In the genomic region with DNA sequence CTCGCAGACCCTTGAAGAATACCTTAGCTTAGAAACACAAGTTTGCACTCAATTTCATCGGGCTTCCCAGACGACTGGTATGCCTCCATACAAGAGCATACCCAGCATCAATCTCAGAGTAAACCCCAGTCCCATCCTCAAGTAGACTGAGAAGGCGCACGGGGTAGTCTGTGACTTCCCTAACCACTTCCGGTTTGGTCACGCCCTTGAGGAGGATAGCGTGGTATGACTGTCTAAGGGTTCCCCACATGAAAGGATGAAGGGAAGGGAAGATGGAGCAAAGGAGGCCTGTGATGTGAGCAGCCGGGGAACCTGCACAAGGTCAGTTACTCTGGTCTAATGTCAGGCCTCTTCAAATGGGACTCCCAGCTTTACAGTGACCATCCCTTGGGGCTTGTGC, we compare ENCODE assay signal across 15 mouse cellular contexts. TPM values are rescaled to one million over a fixed set of nuclear protein-coding genes. Genes with fewer than 3 reads are reported as not detected.
DNase-seq lines count a peak whose midpoint lies in the region; ATAC-seq lines count a peak whose summit lies in the region.
"Had no signal": no experiment of that assay in that cellular context is flagged by ENCODE, and none has a peak within 500 bp of the region (broad histone marks: within the 10 kb centered on the region; RNA-seq: fewer than 3 reads in every experiment).

No protein-coding gene starts in this region.

- no peaks in the 10 kb centered on the region for H3K9me3 ChIP-seq in forebrain, embryonic 14.5 days (replicated peaks; ENCODE audit: control insufficient read depth, low read length)
- H3K9me3 ChIP-seq: embryonic facial prominence, embryonic 12.5 days; forebrain, embryonic 10.5 days; heart, embryonic 10.5 days; limb, embryonic 10.5 days had no signal

- H3K9ac ChIP-seq in forebrain, embryonic 14.5 days (ENCODE audit: low read length), result no peak overlapping the region; the same call in 1 of the 2 replicates
- H3K9ac ChIP-seq: embryonic facial prominence, embryonic 12.5 days had no signal

- H3K4me3 ChIP-seq in forebrain, embryonic 14.5 days (ENCODE audit: low read depth, low read length), result no peak overlapping the region
- H3K4me3 ChIP-seq: embryonic facial prominence, embryonic 12.5 days; forebrain, embryonic 10.5 days; heart, embryonic 10.5 days; limb, embryonic 10.5 days had no signal

- H3K4me2 ChIP-seq in forebrain, embryonic 14.5 days (ENCODE audit: low read length), result no peak overlapping the region
- H3K4me2 ChIP-seq: embryonic facial prominence, embryonic 12.5 days had no signal

- WGBS in forebrain, embryonic 14.5 days, result 90% methylated on average over 9 of the region's 9 CpGs

- no peak overlapping the region for H3K27ac ChIP-seq in forebrain, embryonic 14.5 days (ENCODE audit: low read depth, low read length)
- H3K27ac ChIP-seq: embryonic facial prominence, embryonic 12.5 days; forebrain, embryonic 10.5 days; heart, embryonic 10.5 days; limb, embryonic 10.5 days had no signal

- H3K4me1 ChIP-seq in forebrain, embryonic 14.5 days (ENCODE audit: control insufficient read depth, insufficient read depth, low read length), result peaks cover 15% of the 10 kb centered on the region

- H3K27me3 ChIP-seq in forebrain, embryonic 14.5 days (replicated peaks; ENCODE audit: control insufficient read depth, insufficient read depth, low read length), result no peaks in the 10 kb centered on the region
- H3K27me3 ChIP-seq: embryonic facial prominence, embryonic 12.5 days had no signal

- H3K36me3 ChIP-seq in forebrain, embryonic 14.5 days (ENCODE audit: control insufficient read depth, insufficient read depth, low read length), result peaks cover 15% of the 10 kb centered on the region; the same call in 1 of the 2 replicates

- ATAC-seq in granulocyte monocyte progenitor cell, adult 5-6 weeks (replicated peaks; ENCODE audit: poor library complexity, severe bottlenecking), result peak; percentile 42
- ATAC-seq in neutrophil, adult 5-6 weeks (ENCODE audit: extremely low read depth, insufficient number of reproducible peaks, low FRiP score, poor library complexity, severe bottlenecking), result peak; percentile 31
- no peak for ATAC-seq in forebrain, embryonic 14.5 days

- peak; percentile 43 for DNase-seq in 416B (ENCODE audit: low read depth)
- peak; percentile 84 for DNase-seq in CD4-positive, CD25-positive, alpha-beta regulatory T cell, adult 2 months (ENCODE audit: low read depth, low spot score)
- DNase-seq in embryo, embryonic 9.5 days (ENCODE audit: extremely low spot score), result no peak
- no peak for DNase-seq in forebrain, embryonic 14.5 days (ENCODE audit: low spot score)
- no peak for DNase-seq in kidney, postnatal 25 days
- DNase-seq: cerebellum, adult 9-10 months; heart, postnatal 36 days; midbrain, embryonic 14.5 days; right cerebral cortex, postnatal 4 days had no signal

RNA-seq across cellular contexts. Expression of a gene that starts 2.7 kb away (rescaled TPM):
- total RNA-seq in granulocyte monocyte progenitor cell, adult 5-6 weeks (2014; fragmentation: Nextera tagmentation), result 55.0 and 74.2 TPM in 2 replicates
- total RNA-seq in granulocyte monocyte progenitor cell, adult 5-6 weeks (2017), result 41.3 and 50.3 TPM in 2 replicates
- total RNA-seq in neutrophil, adult 5-6 weeks (2017), result 78.6 and 82.3 TPM in 2 replicates
- 35.0 and 36.0 TPM in 2 replicates for polyA plus RNA-seq in forebrain, embryonic 14.5 days (2014; fragmentation: Nextera tagmentation; extraction: Ambion mirVana)

RNA-seq across cellular contexts. Expression of a gene that starts 53.6 kb away (rescaled TPM):
- 56.7 and 73.7 TPM in 2 replicates for total RNA-seq in granulocyte monocyte progenitor cell, adult 5-6 weeks (2014; fragmentation: Nextera tagmentation)
- total RNA-seq in granulocyte monocyte progenitor cell, adult 5-6 weeks (2017), result 29.6 and 35.3 TPM in 2 replicates
- total RNA-seq in neutrophil, adult 5-6 weeks (2017), result 31.5 and 44.2 TPM in 2 replicates
- polyA plus RNA-seq in forebrain, embryonic 14.5 days (2014; fragmentation: Nextera tagmentation; extraction: Ambion mirVana), result 13.2 and 14.2 TPM in 2 replicates

Comparison
In these comparisons a context has a peak if more than half of its experiments do, and no peak if none do; other contexts are left out.
1. DNase-seq: peak in 416B (single experiment) and CD4-positive, CD25-positive, alpha-beta regulatory T cell, adult 2 months (single experiment); none in embryo, embryonic 9.5 days (single experiment), forebrain, embryonic 14.5 days (single experiment) and kidney, postnatal 25 days (0 of 2).